Mouse (Mus musculus) embryonic facial prominence, embryonic 11.5 days (tissue): ENCODE data around the gene Atxn1. TPM values are rescaled to one million over a fixed set of nuclear protein-coding genes. Genes with fewer than 3 reads are reported as not detected.

Source experiments
- ATAC-seq: fragments of 200-750 bp; cut with Nextera tagmentation; replicated peaks from 2 replicates; pipeline ENCODE4 v1.8.0; 2017; ENCODE audit warnings: low read depth; ENCODE audit not compliant: insufficient number of reproducible peaks, low FRiP score, low TSS enrichment
- DNase-seq: peaks from one replicate; pipeline ENCODE4 v3.0.0-alpha.2; 2015; ENCODE audit warnings: low spot score
- H3K27ac ChIP-seq: fragments of 300-500 bp; sonication (generic); replicated peaks from 2 replicates; pipeline ENCODE4 v1.5.1; 2014; ENCODE audit warnings: mild to moderate bottlenecking, low read depth, low read length, control low read depth
- H3K27me3 ChIP-seq: fragments of 300-500 bp; sonication (generic); 2 replicates; pipeline ENCODE4 v1.6.1; 2014; ENCODE audit warnings: mild to moderate bottlenecking, low read length, moderate library complexity, mixed read lengths; ENCODE audit not compliant: control insufficient read depth, insufficient read depth
- H3K36me3 ChIP-seq: fragments of 300-500 bp; sonication (generic); replicated peaks from 2 replicates; pipeline ENCODE4 v1.6.1; 2014; ENCODE audit warnings: low read depth, mild to moderate bottlenecking, low read length, moderate library complexity, mixed read lengths; ENCODE audit not compliant: control insufficient read depth, insufficient read depth
- H3K4me1 ChIP-seq: fragments of 300-500 bp; sonication (generic); 2 replicates; pipeline ENCODE4 v1.6.1; 2014; ENCODE audit warnings: low read length, mixed read lengths; ENCODE audit not compliant: control insufficient read depth, insufficient read depth
- H3K4me2 ChIP-seq: fragments of 300-500 bp; sonication (generic); 2 replicates; pipeline ENCODE4 v1.6.1; 2014; ENCODE audit warnings: low read depth, mild to moderate bottlenecking, control low read depth, low read length, moderate library complexity
- H3K4me3 ChIP-seq: fragments of 300-500 bp; sonication (generic); 2 replicates; pipeline ENCODE4 v1.5.1; 2014; ENCODE audit warnings: low read depth, low read length, control low read depth
- H3K9ac ChIP-seq: fragments of 300-500 bp; sonication (generic); replicated peaks from 2 replicates; pipeline ENCODE4 v1.6.1; 2014; ENCODE audit warnings: mild to moderate bottlenecking, control low read depth, low read length
- H3K9me3 ChIP-seq: fragments of 300-500 bp; sonication (generic); replicated peaks from 2 replicates; pipeline ENCODE4 v1.6.1; 2016; ENCODE audit warnings: mild to moderate bottlenecking, low read length, inconsistent platforms, mixed read lengths; ENCODE audit not compliant: control insufficient read depth
- WGBS: fragments of 180-500 bp; shearing (Covaris S2); extraction: QIAGEN DNeasy Blood & Tissue Kit; methylation state at CpG from one replicate; pipeline ENCODE4 v1.1.7; 2014; 5-methylcytosine and 5-hydroxymethylcytosine counted together
- polyA plus RNA-seq: library from polyadenylated mRNA; unstranded; fragments of >200 nt; fragmentation: Nextera tagmentation; extraction: Ambion mirVana; gene quantifications from 2 replicates; pipeline ENCODE4 v1.2.1, GENCODE M21; 2014

Gene Atxn1
- polyA plus RNA-seq, 1 experiment from 2014 or later: 1.3 TPM

DNA sequence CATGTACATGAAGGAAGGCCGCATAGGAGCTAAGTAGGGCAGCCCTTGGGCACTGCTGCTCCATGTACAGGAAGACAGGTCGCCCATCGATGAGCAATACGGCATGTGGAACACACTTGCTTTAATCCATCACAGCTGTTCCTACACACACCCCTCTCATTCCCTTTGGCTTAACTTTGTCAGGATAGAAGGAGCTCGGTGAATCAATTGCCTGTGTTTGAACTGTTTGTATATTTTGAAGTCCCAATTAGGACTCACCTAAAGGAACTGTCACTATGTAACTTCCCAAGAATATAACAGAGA, 84.3 kb downstream of the Atxn1 start:
- Histone ChIP-seq H3K4me3 (no peak overlapping the region), H3K9ac (no peak overlapping the region), H3K27me3 (no peaks in the 10 kb centered on the region), H3K9me3 (no peaks in the 10 kb centered on the region), H3K4me2 (no peak overlapping the region), H3K4me1 (no peaks in the 10 kb centered on the region), H3K36me3 (no peaks in the 10 kb centered on the region), H3K27ac (no peak overlapping the region)
- peak; percentile 50 for DNase-seq
- no peak for ATAC-seq
- 42% methylated on average over 5 of the region's 5 CpGs for whole genome bisulfite sequencing

DNA sequence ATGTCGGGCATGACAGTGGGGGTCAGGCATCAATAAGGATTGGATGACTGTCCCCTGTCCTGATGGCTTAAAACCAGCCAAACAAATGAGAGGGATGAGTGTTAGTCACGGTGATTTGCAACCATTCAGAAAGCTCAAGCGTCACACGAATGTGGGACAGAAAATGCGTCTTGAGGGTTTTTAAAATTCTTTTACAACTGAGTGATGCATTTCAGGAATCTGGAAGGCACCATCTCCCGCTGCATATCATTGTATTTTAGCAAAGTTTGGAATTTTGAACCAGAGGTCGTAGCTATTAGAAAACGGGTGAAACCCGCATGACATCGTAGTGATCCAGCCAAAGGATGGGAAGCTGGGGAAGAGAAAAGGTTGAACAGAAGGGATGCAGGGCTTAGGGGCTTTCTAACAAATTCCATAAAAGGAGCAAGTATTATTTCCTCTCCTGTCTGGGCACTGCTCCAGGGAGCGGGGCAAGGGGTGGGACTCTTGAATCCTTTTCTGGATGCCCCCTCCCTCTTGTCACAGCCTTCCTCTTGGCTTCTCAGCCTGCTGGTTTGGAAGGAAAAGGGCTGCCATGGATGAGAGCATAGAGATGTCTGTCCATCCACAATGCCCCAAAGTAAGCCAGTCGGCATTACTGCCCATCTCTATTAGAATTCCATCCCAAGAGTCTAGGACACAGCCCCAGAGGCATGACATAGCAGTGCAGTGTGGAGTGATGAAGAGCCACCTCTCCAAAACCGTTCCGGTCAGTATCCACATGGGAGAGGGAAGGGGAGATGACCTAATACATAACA, 84.9 kb downstream of the Atxn1 start:
- no peak overlapping the region for H3K4me2 ChIP-seq
- no peaks in the 10 kb centered on the region for H3K9me3 ChIP-seq
- H3K9ac ChIP-seq: no peak overlapping the region
- no peaks in the 10 kb centered on the region for H3K27me3 ChIP-seq
- 70% methylated on average over 14 of the region's 14 CpGs for WGBS
- H3K4me3 ChIP-seq: no peak overlapping the region
- DNase-seq (no peak), ATAC-seq (no peak)
- no peaks in the 10 kb centered on the region for H3K36me3 ChIP-seq
- H3K27ac ChIP-seq: no peak overlapping the region
- no peaks in the 10 kb centered on the region for H3K4me1 ChIP-seq

DNA sequence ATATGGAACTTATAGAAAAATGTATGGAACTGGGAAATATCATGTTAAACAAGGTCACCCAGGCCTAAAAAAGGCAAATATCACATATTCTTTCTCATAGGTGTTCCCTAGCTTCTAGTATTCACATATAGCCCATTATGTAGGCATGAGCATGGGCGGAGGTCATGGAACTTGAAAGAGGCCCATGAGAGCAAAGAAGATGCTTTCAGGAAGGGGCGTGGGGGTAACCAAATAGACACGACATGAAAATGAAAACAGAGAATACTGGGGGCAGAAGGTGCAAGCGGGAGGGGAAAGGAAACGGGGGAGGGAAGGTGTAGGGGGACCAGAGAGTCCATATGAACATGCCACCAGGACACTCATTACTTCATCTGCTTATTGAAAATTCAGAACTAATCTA, 87.9 kb downstream of the Atxn1 start:
- no peak overlapping the region for H3K4me2 ChIP-seq
- H3K4me1 ChIP-seq: no peaks in the 10 kb centered on the region
- DNase-seq (no peak), ATAC-seq (no peak)
- H3K27ac ChIP-seq: no peak overlapping the region
- WGBS: 74% methylated on average over 5 of the region's 5 CpGs
- H3K9ac ChIP-seq: no peak overlapping the region
- no peak overlapping the region for H3K4me3 ChIP-seq
- no peaks in the 10 kb centered on the region for H3K9me3 ChIP-seq
- H3K27me3 ChIP-seq: no peaks in the 10 kb centered on the region
- H3K36me3 ChIP-seq: no peaks in the 10 kb centered on the region

DNA sequence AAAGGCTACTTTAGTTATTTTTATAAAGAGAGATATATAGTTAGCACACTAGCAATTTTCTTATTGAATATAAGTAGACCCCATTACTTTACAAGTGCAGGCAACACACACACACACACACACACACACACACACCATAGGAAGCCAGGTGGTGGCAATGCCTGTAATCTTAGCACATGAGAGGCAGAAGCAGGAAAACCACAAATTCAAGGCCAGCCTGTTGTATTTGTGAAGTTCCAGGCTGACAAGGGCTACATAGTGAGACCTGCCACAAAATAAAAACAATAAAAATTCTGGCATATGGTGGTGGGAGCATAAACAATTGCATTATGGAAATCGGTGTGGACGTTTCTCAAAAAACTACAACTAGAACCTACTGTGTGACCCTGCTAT, 88.4 kb downstream of the Atxn1 start:
- 92% methylated on average over 2 of the region's 2 CpGs for WGBS

DNA sequence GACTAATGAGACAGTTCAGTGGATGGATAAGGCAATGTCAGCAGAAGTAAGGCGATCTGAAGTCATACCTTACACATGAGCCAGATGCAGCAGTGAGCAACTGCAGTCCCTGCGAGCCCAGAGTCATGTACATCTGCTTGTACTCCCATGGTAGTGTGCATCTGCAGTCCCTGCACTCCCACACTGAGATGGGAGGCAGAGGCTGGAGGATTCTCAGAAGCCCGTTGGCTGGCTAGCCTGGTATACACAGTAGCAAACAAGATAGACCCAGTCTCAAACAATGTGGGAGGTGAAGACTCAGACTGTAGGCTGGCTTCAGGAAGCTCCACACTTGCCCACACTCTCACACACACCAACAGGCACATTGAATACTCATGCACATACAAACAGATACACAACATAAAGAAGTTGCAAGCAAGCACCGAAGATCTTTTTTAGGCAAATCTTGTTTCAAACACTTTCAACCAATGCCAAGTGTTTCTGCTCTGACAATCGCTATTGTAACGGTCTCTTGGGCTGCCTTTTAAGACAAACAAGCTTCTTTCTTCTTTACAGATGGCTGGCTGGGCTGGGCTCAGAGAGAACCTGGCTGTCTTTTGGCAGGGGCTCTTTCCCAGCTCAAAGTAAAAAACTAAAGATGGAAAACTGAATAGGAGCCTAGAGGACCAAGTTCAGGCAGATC, 89.0 kb downstream of the Atxn1 start:
- ATAC-seq: no peak
- WGBS: 81% methylated on average over 6 of the region's 6 CpGs
- no peak for DNase-seq
- H3K4me2 ChIP-seq: no peak overlapping the region
- H3K9ac ChIP-seq: no peak overlapping the region
- no peak overlapping the region for H3K4me3 ChIP-seq
- no peaks in the 10 kb centered on the region for H3K4me1 ChIP-seq
- H3K9me3 ChIP-seq: no peaks in the 10 kb centered on the region
- no peak overlapping the region for H3K27ac ChIP-seq
- no peaks in the 10 kb centered on the region for H3K36me3 ChIP-seq
- no peaks in the 10 kb centered on the region for H3K27me3 ChIP-seq

More for the DNA sequence above, 88.4 kb downstream of the Atxn1 start:
- Histone ChIP-seq H3K36me3 (no peaks in the 10 kb centered on the region), H3K4me1 (no peaks in the 10 kb centered on the region), H3K4me3 (no peak overlapping the region), H3K9me3 (no peaks in the 10 kb centered on the region), H3K27ac (no peak overlapping the region), H3K4me2 (no peak overlapping the region), H3K9ac (no peak overlapping the region), H3K27me3 (no peaks in the 10 kb centered on the region)
- DNase-seq: no peak
- ATAC-seq: no peak

DNA sequence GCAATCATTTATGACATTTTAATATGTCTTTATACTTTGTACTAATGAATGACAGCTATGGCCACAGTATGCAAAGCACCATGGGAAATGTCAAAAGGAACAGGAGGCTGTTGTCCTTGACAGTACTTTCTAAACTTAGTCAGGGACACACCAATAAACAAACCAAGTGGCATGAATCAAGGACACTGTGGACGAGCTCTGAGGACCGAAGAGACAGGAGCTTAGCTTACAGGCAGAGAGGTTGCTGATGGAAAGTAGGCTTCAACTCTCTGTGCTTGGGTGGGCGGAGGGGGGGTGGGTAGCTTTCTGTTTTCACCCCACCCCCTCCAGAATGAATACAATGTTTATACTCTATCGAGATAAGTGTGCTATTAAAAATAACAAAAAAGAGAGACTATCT, 90.6 kb downstream of the Atxn1 start:
- H3K27ac ChIP-seq: no peak overlapping the region
- no peak for DNase-seq
- H3K4me1 ChIP-seq: no peaks in the 10 kb centered on the region
- H3K9me3 ChIP-seq: no peaks in the 10 kb centered on the region
- H3K9ac ChIP-seq: no peak overlapping the region
- H3K27me3 ChIP-seq: no peaks in the 10 kb centered on the region
- H3K4me3 ChIP-seq: no peak overlapping the region
- H3K4me2 ChIP-seq: no peak overlapping the region
- 85% methylated on average over 4 of the region's 4 CpGs for WGBS
- H3K36me3 ChIP-seq: no peaks in the 10 kb centered on the region
- no peak for ATAC-seq

DNA sequence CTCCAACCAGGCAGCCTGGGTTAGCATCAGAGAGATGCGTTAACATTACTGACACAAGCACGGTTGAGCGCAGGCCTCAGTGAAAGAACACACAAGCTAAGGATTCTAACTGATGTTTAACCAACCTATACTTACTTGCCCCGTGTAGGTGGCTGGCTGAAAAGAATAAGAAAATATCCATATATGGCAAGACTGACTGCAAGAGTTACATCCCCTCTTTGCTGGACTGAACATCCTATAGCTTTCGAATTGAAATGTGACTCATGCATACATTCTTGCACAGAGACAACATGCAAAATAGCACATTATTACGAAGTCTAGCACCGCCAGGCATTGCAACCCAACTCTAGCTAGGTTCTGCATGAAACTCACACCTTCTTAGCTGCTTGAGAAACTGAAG, 91.8 kb downstream of the Atxn1 start:
- no peaks in the 10 kb centered on the region for H3K27me3 ChIP-seq
- H3K9me3 ChIP-seq: no peaks in the 10 kb centered on the region
- no peak overlapping the region for H3K9ac ChIP-seq
- H3K4me3 ChIP-seq: no peak overlapping the region
- H3K4me2 ChIP-seq: no peak overlapping the region
- DNase-seq (no peak), ATAC-seq (no peak)
- no peak overlapping the region for H3K27ac ChIP-seq
- 89% methylated on average over 7 of the region's 7 CpGs for WGBS
- no peaks in the 10 kb centered on the region for H3K4me1 ChIP-seq
- H3K36me3 ChIP-seq: no peaks in the 10 kb centered on the region

DNA sequence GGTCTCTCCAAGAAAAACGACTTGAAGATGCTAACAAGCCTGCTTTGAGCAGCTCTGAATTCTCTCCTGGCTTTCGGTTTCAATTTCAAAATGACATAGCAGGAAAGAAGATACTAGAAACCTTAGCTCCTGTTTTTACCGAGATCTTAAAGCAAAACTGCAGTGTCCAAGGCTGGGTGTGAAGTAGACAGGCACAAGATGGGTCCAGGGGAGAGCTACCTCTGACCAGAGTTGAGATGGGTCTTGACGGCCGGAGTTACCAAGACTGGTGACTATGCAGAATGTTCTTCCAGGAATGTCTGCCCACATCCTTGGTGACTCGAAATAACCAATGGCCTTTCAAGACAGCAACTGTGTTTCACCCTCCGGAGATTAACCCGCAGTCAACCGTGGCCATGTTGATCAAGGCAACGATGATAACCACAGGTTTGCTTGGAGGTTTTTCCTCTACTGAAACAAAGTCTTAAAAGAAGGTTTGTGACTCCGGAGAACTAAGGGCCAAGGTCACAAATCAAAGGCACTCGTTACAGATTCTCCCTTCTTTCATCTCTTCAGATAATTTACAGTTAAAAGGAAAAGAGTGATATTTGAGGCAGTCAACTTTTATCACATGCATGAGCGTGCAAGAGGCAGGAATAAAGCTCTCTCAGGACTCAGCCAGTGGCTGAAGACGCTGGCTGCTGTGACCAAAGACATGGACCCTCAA, 92.6 kb downstream of the Atxn1 start:
- H3K36me3 ChIP-seq: no peaks in the 10 kb centered on the region
- no peaks in the 10 kb centered on the region for H3K9me3 ChIP-seq
- no peak for ATAC-seq
- no peak overlapping the region for H3K9ac ChIP-seq
- H3K4me2 ChIP-seq: no peak overlapping the region
- H3K27me3 ChIP-seq: no peaks in the 10 kb centered on the region
- H3K4me1 ChIP-seq: no peaks in the 10 kb centered on the region
- H3K4me3 ChIP-seq: no peak overlapping the region
- H3K27ac ChIP-seq: no peak overlapping the region
- DNase-seq: no peak
- 70% methylated on average over 14 of the region's 14 CpGs for WGBS
